Mouse (Mus musculus) stomach, adult 2 months (tissue): ENCODE measurements around the gene Gm49373. TPM values are rescaled to one million over a fixed set of nuclear protein-coding genes. Genes with fewer than 3 reads are reported as not detected.

Source experiments
- polyA plus RNA-seq: library from polyadenylated mRNA; depleted of rRNA; stranded (reverse); fragments of >200 nt; gene quantifications from 2 replicates; pipeline ENCODE4 v1.2.3, GENCODE M21; 2012; rRNA removed

Gm49373 gene
- polyA plus RNA-seq = 0.09 TPM in 1 of 2 replicates, not detected in the other

GRCm38 (mm10) chr9:21073044-21073840 is at the start of gene Gm49373, which contains the start of gene Fdx1l:
Gene Gm49373 (minus strand): TSS chr9:21073096.
Gene Fdx1l (minus strand): TSS chr9:21073614.

GRCm38 (mm10) chr9:21091707-21092320 is 18.9 kb upstream of the Gm49373 start, which contains the start of the genes Gm38431 and Raver1:
Gene Gm38431 (minus strand): TSS chr9:21091997.
Gene Raver1 (minus strand): TSS chr9:21092008.

GRCm38 (mm10) chr9:21067006-21067684 is 5.8 kb downstream of the Gm49373 start, which contains the start of gene Zglp1:
Gene Zglp1 (minus strand): TSS chr9:21067093.

GRCm38 (mm10) chr9:21031896-21032351 is 41.0 kb downstream of the Gm49373 start, which contains the start of gene Icam5:
Gene Icam5 (plus strand): TSS chr9:21032073.

GRCm38 (mm10) chr9:21029291-21030054 is 43.4 kb downstream of the Gm49373 start, which contains the start of gene Icam4:
Gene Icam4 (plus strand): TSS chr9:21029373.

GRCm38 (mm10) chr9:21015571-21016130 is 57.2 kb downstream of the Gm49373 start, which contains the start of gene Icam1:
Gene Icam1 (plus strand): TSS chr9:21015985.

Other genes with a start within 250 kb of the Gm49373 start
- 27.0 and 29.6 TPM in 2 replicates for gene A230050P20Rik, start 204.5 kb downstream of the Gm49373 start, polyA plus RNA-seq
- 4.6 and 6.6 TPM in 2 replicates for gene Angptl6, start 193.4 kb downstream of the Gm49373 start, polyA plus RNA-seq
- gene Ppan, start 184.9 kb downstream of the Gm49373 start, polyA plus RNA-seq = 46.2 and 52.6 TPM in 2 replicates
- 65.9 and 73.1 TPM in 2 replicates for gene Eif3g, start 174.5 kb downstream of the Gm49373 start, polyA plus RNA-seq
- 11.1 and 12.4 TPM in 2 replicates for gene Dnmt1, start 113.2 kb downstream of the Gm49373 start, polyA plus RNA-seq
- gene S1pr2, start 96.3 kb downstream of the Gm49373 start, polyA plus RNA-seq = 3.9 and 4.3 TPM in 2 replicates
- 76.8 and 86.2 TPM in 2 replicates for gene Mrpl4, start 70.4 kb downstream of the Gm49373 start, polyA plus RNA-seq
- 3.9 and 4.4 TPM in 2 replicates for gene Icam1, start 57.1 kb downstream of the Gm49373 start, polyA plus RNA-seq
- 0.21 and 0.30 TPM in 2 replicates for gene Icam4, start 43.7 kb downstream of the Gm49373 start, polyA plus RNA-seq
- gene Icam5, start 41.0 kb downstream of the Gm49373 start, polyA plus RNA-seq = 0.21 and 0.48 TPM in 2 replicates
- gene Zglp1, start 6.0 kb downstream of the Gm49373 start, polyA plus RNA-seq = 0.12 and 1.0 TPM in 2 replicates
- 22.8 and 51.6 TPM in 2 replicates for gene Fdx1l, start 518 bp upstream of the Gm49373 start, polyA plus RNA-seq
- gene Gm38431, start 18.9 kb upstream of the Gm49373 start, polyA plus RNA-seq = 6.2 and 11.8 TPM in 2 replicates
- 31.9 and 36.1 TPM in 2 replicates for gene Raver1, start 18.9 kb upstream of the Gm49373 start, polyA plus RNA-seq
- 12.0 and 13.6 TPM in 2 replicates for gene Tyk2, start 58.1 kb upstream of the Gm49373 start, polyA plus RNA-seq
- 19.9 and 23.4 TPM in 2 replicates for gene Cdc37, start 76.9 kb upstream of the Gm49373 start, polyA plus RNA-seq
- gene Pde4a, start 92.6 kb upstream of the Gm49373 start, polyA plus RNA-seq = 4.6 and 5.4 TPM in 2 replicates
- gene Keap1, start 166.3 kb upstream of the Gm49373 start, polyA plus RNA-seq = 42.1 and 51.8 TPM in 2 replicates
- gene S1pr5, start 175.3 kb upstream of the Gm49373 start, polyA plus RNA-seq = 9.1 and 21.3 TPM in 2 replicates
- gene Atg4d, start 192.2 kb upstream of the Gm49373 start, polyA plus RNA-seq = 33.3 and 62.7 TPM in 2 replicates
- gene Kri1, start 214.9 kb upstream of the Gm49373 start, polyA plus RNA-seq = 7.5 and 7.9 TPM in 2 replicates
- 12.6 and 18.9 TPM in 2 replicates for gene Cdkn2d, start 218.3 kb upstream of the Gm49373 start, polyA plus RNA-seq
- gene Ap1m2, start 239.2 kb upstream of the Gm49373 start, polyA plus RNA-seq = 30.6 and 32.9 TPM in 2 replicates
- gene Slc44a2, start 247.6 kb upstream of the Gm49373 start, polyA plus RNA-seq = 33.9 and 44.4 TPM in 2 replicates